Mouse (Mus musculus) neural tube, embryonic 14.5 days (tissue): ENCODE data around the gene Spata16. TPM values are rescaled to one million over a fixed set of nuclear protein-coding genes. Genes with fewer than 3 reads are reported as not detected.

Experiments used
- ATAC-seq: fragments of 200-750 bp; cut with Nextera tagmentation; 2 replicates; pipeline ENCODE4 v1.8.0; 2017; ENCODE audit warnings: low read depth, mild to moderate bottlenecking, moderate TSS enrichment, moderate library complexity
- H3K27ac ChIP-seq: fragments of 300-500 bp; sonication (generic); 2 replicates; pipeline ENCODE4 v1.5.1; 2014; ENCODE audit warnings: low read depth, mild to moderate bottlenecking, control low read depth, low read length, moderate library complexity, mixed read lengths
- H3K27me3 ChIP-seq: fragments of 300-500 bp; sonication (generic); 2 replicates; pipeline ENCODE4 v1.6.1; 2014; ENCODE audit warnings: low read length; ENCODE audit not compliant: control insufficient read depth, insufficient read depth
- H3K36me3 ChIP-seq: fragments of 300-500 bp; sonication (generic); 2 replicates; pipeline ENCODE4 v1.6.1; 2014; ENCODE audit warnings: low read length, mixed read lengths; ENCODE audit not compliant: control insufficient read depth, insufficient read depth
- H3K4me1 ChIP-seq: fragments of 300-500 bp; sonication (generic); 2 replicates; pipeline ENCODE4 v1.6.1; 2014; ENCODE audit warnings: low read length; ENCODE audit not compliant: control insufficient read depth, insufficient read depth
- H3K4me2 ChIP-seq: fragments of 300-500 bp; sonication (generic); 2 replicates; pipeline ENCODE4 v1.6.1; 2014; ENCODE audit warnings: mild to moderate bottlenecking, low read depth, low read length, control low read depth
- H3K4me3 ChIP-seq: fragments of 300-500 bp; sonication (generic); 2 replicates; pipeline ENCODE4 v1.5.1; 2014; ENCODE audit warnings: low read depth, low read length, control low read depth, mixed read lengths
- H3K9ac ChIP-seq: fragments of 300-500 bp; sonication (generic); replicated peaks from 2 replicates; pipeline ENCODE4 v1.6.1; 2014; ENCODE audit warnings: low read depth, mild to moderate bottlenecking, control low read depth, low read length, mixed read lengths
- H3K9me3 ChIP-seq: fragments of 300-500 bp; sonication (generic); 2 replicates; pipeline ENCODE4 v1.6.1; 2016; ENCODE audit warnings: low read length; ENCODE audit not compliant: control insufficient read depth
- WGBS: fragments of 180-500 bp; shearing (Covaris S2); extraction: QIAGEN DNeasy Blood & Tissue Kit; methylation state at CpG from one replicate; pipeline ENCODE4 v1.1.7; 2014; 5-methylcytosine and 5-hydroxymethylcytosine counted together
- polyA plus RNA-seq: library from polyadenylated mRNA; unstranded; fragments of >200 nt; fragmentation: Nextera tagmentation; extraction: Ambion mirVana; gene quantifications from 2 replicates; pipeline ENCODE4 v1.2.1, GENCODE M21; 2014

Gene Spata16
- polyA plus RNA-seq, 1 experiment from 2014 or later: not detected

DNA sequence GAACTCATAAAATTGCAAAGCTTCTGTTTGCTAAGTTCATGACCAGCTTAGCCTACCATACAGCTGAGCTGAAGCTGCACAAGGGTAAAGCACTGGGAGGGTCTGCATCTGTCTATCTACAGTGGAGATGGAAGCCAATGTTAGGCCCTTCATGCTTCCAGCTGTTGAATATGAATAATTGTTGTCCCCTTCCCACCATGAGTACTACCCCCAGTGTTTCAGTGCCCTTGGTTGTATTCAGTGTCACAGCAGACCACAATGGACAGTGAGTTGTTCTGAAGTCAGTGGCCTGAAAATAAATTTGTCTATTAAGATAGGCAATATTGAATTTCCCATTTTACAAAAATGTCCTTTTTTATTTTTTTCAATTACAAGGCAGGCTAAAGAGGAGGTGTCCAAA lies 212.8 kb downstream of the Spata16 start:
- no peaks in the 10 kb centered on the region for H3K36me3 ChIP-seq
- H3K27ac ChIP-seq: no peak overlapping the region
- no peaks in the 10 kb centered on the region for H3K27me3 ChIP-seq
- H3K9me3 ChIP-seq: no peaks in the 10 kb centered on the region
- H3K9ac ChIP-seq: no peak overlapping the region
- no peaks in the 10 kb centered on the region for H3K4me1 ChIP-seq
- no peak overlapping the region for H3K4me2 ChIP-seq
- no peak for ATAC-seq
- no peak overlapping the region for H3K4me3 ChIP-seq

DNA sequence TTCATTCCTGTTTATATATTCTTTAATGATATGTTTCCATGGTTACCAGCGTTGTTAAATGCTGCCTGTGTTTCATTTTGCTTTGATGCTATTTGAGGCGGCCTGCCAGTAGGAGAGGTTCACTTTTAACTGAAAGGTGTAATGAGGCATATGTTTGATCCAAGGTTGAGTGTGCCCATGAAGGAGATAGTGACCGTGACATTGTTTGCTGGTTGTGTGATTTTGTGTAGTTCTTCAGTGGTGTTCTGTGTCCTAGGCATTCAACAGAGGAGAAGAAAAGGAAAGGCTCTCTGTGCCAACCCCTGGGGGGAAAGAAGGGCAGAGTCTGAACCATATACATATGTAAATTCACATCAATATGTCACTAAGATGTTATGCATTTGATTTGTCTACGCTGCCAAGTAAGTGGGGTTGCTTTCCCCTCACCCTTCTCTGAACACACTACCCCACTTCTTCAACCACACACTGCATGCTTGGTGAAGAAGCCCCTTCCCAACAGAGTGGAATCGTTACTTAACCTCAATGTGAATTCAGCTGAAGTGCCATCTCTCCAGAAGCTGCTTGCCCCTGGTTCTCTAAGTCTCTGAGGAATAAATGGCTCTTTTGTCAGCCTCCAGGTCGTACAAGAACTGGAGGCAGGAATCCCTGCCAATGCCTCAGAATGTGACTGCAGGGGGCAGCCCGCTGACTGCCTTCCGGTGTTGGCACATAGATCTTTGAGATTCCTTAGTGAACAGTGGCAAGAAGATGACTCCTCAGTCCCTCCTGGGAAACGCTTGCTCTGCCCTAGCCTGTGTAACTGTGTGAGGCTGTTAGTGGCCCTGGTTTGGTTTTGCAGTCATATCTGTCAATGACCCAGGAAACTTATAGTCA lies 213.5 kb downstream of the Spata16 start:
- Histone ChIP-seq H3K4me1 (no peaks in the 10 kb centered on the region), H3K4me2 (no peak overlapping the region), H3K4me3 (no peak overlapping the region), H3K36me3 (no peaks in the 10 kb centered on the region), H3K27ac (no peak overlapping the region), H3K9ac (no peak overlapping the region), H3K27me3 (no peaks in the 10 kb centered on the region), H3K9me3 (no peaks in the 10 kb centered on the region)
- 33% methylated on average over 9 of the region's 9 CpGs for WGBS
- ATAC-seq: peak; percentile 58; the same call in 1 of the 2 replicates

DNA sequence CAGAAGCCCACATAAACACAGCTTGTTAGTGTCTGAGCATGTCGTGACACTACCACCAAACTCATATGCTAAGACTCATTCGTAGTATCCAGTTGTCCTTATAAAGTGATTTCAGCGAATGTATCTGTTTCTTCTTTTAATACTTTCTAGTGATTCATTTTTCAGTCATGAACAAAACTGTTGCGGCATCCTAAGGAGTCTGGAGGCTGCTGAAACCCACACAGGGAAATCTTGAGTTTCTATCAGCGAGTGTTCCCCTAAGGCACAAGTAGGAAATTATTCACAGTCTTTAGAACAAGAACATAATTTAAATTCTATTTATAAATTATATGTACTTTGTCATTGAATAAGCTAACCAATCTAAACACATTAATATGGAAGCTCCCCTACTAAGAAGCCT lies 216.1 kb downstream of the Spata16 start:
- Histone ChIP-seq H3K36me3 (no peaks in the 10 kb centered on the region), H3K4me1 (no peaks in the 10 kb centered on the region), H3K4me3 (no peak overlapping the region), H3K27me3 (no peaks in the 10 kb centered on the region), H3K27ac (no peak overlapping the region), H3K9me3 (no peaks in the 10 kb centered on the region), H3K4me2 (no peak overlapping the region), H3K9ac (no peak overlapping the region)
- WGBS: 85% methylated on average over 5 of the region's 5 CpGs
- ATAC-seq: no peak

DNA sequence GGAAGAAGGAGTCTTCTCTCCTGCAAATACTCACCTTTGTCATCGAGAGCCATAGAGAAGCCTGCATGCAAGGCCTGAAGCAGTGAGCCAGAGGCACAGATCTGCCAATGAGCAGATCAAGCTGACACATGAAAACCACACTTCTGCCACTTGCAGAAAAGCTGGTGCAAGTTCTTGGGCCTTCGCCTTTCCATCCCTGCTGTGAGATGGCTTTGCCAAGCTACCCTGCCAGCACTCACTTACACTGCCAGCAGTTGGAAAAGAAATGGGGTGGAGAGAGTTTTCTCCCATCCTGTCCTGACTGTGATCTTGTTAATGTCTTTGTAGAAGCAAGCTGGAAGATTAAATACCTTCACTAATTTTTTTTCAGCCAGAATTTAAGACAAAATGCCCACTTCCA lies 237.3 kb downstream of the Spata16 start:
- no peak overlapping the region for H3K4me2 ChIP-seq
- no peaks in the 10 kb centered on the region for H3K36me3 ChIP-seq
- H3K27me3 ChIP-seq: no peaks in the 10 kb centered on the region
- no peak overlapping the region for H3K4me3 ChIP-seq
- H3K27ac ChIP-seq: no peak overlapping the region
- WGBS: 65% methylated on average over 2 of the region's 2 CpGs
- H3K9me3 ChIP-seq: no peaks in the 10 kb centered on the region
- H3K9ac ChIP-seq: no peak overlapping the region
- no peaks in the 10 kb centered on the region for H3K4me1 ChIP-seq
- ATAC-seq: no peak

DNA sequence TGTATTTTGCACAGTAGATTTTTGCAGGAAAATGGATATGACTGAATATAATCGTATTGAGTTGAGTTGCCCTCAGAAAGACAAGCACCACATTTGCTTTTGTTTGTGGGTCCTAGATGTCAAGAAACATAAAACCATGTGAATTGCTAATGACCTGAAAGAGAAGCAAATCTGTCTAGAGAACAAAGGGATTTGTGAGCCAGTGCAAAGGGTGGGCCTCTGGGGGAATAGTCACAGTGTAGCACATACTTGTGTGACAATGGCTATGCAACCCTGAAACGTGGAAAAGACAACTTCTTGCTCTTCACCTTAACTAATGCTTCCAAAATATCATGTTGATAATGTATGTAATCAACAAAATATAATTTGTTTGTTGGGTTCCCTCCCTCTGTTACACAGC lies 239.9 kb downstream of the Spata16 start:
- Histone ChIP-seq H3K4me1 (no peaks in the 10 kb centered on the region), H3K27me3 (no peaks in the 10 kb centered on the region), H3K4me2 (no peak overlapping the region), H3K27ac (no peak overlapping the region), H3K9me3 (no peaks in the 10 kb centered on the region), H3K9ac (no peak overlapping the region), H3K36me3 (no peaks in the 10 kb centered on the region), H3K4me3 (no peak overlapping the region)
- 38% methylated on average over 2 of the region's 2 CpGs for WGBS
- ATAC-seq: no peak

DNA sequence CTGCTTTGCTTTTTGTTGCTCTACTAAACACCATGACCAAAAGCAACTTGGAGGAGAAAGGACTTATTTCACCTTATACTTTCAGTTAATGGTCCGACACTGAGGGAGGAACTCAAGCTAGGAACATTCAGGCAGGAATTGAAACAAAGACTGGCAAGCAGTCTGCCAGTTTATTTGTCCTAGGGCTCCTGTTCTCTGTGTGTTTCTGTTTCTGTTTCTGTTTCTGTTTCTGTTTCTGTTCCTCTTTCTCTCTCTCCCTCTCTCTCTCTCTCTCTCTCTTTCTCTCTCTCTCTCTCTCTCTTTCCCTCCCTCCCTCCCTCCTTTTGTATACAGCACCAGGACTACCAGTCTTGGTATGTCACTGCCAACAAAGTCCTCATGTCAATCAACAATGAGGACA lies 279.2 kb downstream of the Spata16 start:
- Histone ChIP-seq H3K36me3 (no peaks in the 10 kb centered on the region), H3K4me3 (no peak overlapping the region), H3K27ac (no peak overlapping the region), H3K9me3 (no peaks in the 10 kb centered on the region), H3K9ac (no peak overlapping the region), H3K4me2 (no peak overlapping the region), H3K4me1 (no peaks in the 10 kb centered on the region), H3K27me3 (no peaks in the 10 kb centered on the region)
- ATAC-seq: no peak
- WGBS: 59% methylated on average over 1 of the region's 1 CpGs

DNA sequence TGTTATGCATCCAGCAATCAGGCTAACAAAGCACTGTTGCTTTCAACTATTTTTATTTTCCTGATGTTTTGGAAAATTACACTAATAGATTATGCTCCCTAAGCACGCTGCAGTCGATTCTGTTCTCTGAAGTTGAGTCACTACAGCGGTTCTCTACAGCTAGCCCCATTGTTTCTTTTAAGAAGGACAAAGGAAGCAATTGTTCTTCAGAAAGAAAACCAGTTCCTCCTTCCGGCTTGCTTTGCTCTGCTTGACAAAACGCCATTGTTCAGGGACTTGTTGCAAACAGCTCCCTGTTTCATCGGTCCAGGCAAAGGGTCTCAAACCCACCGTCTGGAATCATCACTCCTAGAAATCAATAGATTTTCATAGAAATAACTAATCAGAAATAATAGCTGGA lies 283.6 kb downstream of the Spata16 start:
- no peak for ATAC-seq
- H3K9me3 ChIP-seq: no peaks in the 10 kb centered on the region
- no peak overlapping the region for H3K9ac ChIP-seq
- no peaks in the 10 kb centered on the region for H3K4me1 ChIP-seq
- no peak overlapping the region for H3K27ac ChIP-seq
- WGBS: 28% methylated on average over 7 of the region's 7 CpGs
- H3K36me3 ChIP-seq: no peaks in the 10 kb centered on the region
- H3K27me3 ChIP-seq: no peaks in the 10 kb centered on the region
- no peak overlapping the region for H3K4me2 ChIP-seq
- no peak overlapping the region for H3K4me3 ChIP-seq

DNA sequence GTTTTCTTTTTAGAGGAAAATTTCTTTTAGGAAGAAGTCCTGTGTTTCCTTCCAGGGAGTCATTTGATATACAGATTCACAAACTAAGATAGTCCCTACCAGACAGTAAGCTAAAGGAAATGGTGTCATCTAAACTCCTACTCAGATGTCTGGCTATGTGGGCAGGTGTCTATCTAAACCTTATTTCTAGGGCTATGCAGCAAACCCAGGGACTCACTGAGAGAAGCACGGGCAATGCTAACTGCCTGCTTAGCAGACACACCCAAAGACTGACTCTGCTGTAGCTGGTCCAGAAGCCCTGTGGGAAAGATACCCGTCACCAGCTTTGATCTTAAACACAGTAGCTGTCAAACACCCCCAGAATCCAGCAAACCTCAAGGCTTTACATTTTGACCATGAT lies 284.2 kb downstream of the Spata16 start:
- Histone ChIP-seq H3K27ac (no peak overlapping the region), H3K9me3 (no peaks in the 10 kb centered on the region), H3K4me1 (no peaks in the 10 kb centered on the region), H3K4me3 (no peak overlapping the region), H3K4me2 (no peak overlapping the region), H3K36me3 (no peaks in the 10 kb centered on the region), H3K27me3 (no peaks in the 10 kb centered on the region), H3K9ac (no peak overlapping the region)
- no peak for ATAC-seq
- 93% methylated on average over 2 of the region's 2 CpGs for WGBS

DNA sequence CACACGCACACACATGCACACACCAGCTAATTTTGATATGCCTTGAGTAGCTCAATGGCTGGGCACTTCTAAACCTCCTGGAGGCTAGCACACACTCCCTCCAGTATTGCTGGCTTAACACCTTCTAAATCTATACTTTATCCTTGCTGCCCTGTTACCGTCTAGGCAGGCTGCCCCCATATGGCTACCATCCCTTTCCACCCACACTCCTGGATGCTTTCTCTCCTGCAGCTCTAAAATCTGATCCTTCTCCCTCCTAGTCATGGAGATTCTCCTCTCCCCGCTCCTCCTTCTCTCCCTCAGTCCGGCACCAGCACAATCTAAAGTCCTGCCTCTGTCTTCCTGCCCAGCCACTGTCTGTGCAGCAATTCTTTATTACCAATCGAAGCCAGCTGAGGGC lies 286.0 kb downstream of the Spata16 start:
- Histone ChIP-seq H3K4me3 (no peak overlapping the region), H3K4me2 (no peak overlapping the region), H3K27ac (no peak overlapping the region), H3K36me3 (no peaks in the 10 kb centered on the region), H3K4me1 (peaks cover 6% of the 10 kb centered on the region; the same call in 1 of the 2 replicates), H3K27me3 (no peaks in the 10 kb centered on the region), H3K9ac (no peak overlapping the region), H3K9me3 (no peaks in the 10 kb centered on the region)
- no peak for ATAC-seq
- 87% methylated on average over 5 of the region's 5 CpGs for WGBS
